Mouse (Mus musculus) olfactory bulb, adult 2 months (tissue): Measurements from ENCODE around the gene Fus. TPM values are rescaled to one million over a fixed set of nuclear protein-coding genes. Genes with fewer than 3 reads are reported as not detected.
A peak's percentile ranks its signal among the peaks of the same experiment; 100 is the strongest.

Experiments used
- H3K27ac ChIP-seq: fragments of 200-500 bp; 2 replicates; pipeline ENCODE4 v1.5.1; 2012; ENCODE audit warnings: low read depth, low read length; ENCODE audit not compliant: insufficient read depth
- H3K4me1 ChIP-seq: fragments of 200-500 bp; 2 replicates; pipeline ENCODE4 v1.6.1; 2012; ENCODE audit warnings: low read length; ENCODE audit not compliant: control insufficient read depth, insufficient read depth
- H3K4me3 ChIP-seq: fragments of 200-500 bp; 2 replicates; pipeline ENCODE4 v1.5.1; 2012; ENCODE audit warnings: mild to moderate bottlenecking, low read depth, low read length, moderate library complexity; ENCODE audit not compliant: insufficient read depth
- CTCF ChIP-seq: fragments of 200-500 bp; IDR thresholded peaks from 2 replicates; pipeline ENCODE4 v1.5.1; 2012; ENCODE audit warnings: low read depth, mild to moderate bottlenecking, low read length, moderate library complexity; ENCODE audit not compliant: insufficient read depth
- POLR2A ChIP-seq: fragments of 200-500 bp; IDR thresholded peaks from 2 replicates; pipeline ENCODE4 v1.6.1; 2012; ENCODE audit warnings: mild to moderate bottlenecking, low read depth, low read length, moderate library complexity; ENCODE audit not compliant: insufficient read depth
- WGBS: fragments of 180-500 bp; shearing (Covaris S2); methylation state at CpG from one replicate; pipeline ENCODE4 v1.1.7; 2018; 5-methylcytosine and 5-hydroxymethylcytosine counted together
- polyA plus RNA-seq: library from polyadenylated mRNA; stranded (reverse); fragments of >200 nt; gene quantifications from 2 replicates; pipeline ENCODE4 v1.2.4, GENCODE M21; 2012; ENCODE audit warnings: low replicate concordance; ENCODE audit not compliant: missing spikeins, insufficient read depth, insufficient read length

The Fus gene
- polyA plus RNA-seq, 1 experiment, result 1,678 TPM

DNA sequence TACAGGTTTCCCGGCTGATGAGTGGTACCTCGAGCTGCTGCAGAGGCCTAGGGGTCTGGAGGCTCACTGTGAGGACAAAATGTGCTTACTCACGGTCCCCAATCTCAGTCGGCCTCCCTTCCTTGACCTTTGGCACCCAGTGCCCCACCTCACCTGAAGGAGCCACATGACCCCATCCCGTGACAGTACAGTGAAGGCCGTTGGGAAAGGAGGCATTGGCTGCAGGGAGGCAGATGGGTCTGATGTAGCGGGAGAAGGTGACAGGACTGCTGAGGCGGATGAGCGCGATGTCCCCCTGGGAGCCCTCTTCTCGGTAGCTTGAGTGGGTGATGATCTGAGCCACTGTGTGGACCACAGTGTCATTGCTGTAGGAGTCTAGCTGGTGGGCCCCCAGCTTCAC is 40.4 kb upstream of the Fus start:
- Histone ChIP-seq H3K4me3 (no peak overlapping the region), H3K4me1 (peaks cover 5% of the 10 kb centered on the region; the same call in 1 of the 2 replicates), H3K27ac (no peak overlapping the region)
- TF ChIP-seq CTCF (no peak), POLR2A (no peak)
- WGBS, result 86% methylated on average over 11 of the region's 11 CpGs

DNA sequence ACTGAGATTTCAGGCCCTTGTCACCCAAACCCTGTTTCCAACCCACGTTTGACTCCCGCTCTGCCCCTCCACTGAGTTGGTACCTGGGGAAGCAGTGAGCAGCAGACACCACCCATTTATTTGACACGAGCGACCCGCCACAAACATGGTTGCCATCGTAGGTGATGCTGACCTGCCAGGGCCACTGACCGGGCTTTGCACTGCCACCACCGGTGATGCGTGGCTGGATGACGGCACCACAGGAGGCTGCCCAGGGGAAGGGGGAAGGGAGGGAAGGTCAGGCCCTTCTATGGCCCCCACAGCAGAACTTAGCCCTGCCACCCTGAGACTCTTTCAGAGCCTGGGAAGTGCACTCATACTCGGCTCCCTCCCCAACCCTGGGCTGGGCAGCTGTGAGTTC is 39.5 kb upstream of the Fus start:
- H3K4me1 ChIP-seq, result peaks cover 12% of the 10 kb centered on the region
- H3K27ac ChIP-seq, result no peak overlapping the region
- TF ChIP-seq POLR2A, result no peak
- TF ChIP-seq CTCF, result no peak
- H3K4me3 ChIP-seq, result no peak overlapping the region
- WGBS, result 85% methylated on average over 11 of the region's 11 CpGs

DNA sequence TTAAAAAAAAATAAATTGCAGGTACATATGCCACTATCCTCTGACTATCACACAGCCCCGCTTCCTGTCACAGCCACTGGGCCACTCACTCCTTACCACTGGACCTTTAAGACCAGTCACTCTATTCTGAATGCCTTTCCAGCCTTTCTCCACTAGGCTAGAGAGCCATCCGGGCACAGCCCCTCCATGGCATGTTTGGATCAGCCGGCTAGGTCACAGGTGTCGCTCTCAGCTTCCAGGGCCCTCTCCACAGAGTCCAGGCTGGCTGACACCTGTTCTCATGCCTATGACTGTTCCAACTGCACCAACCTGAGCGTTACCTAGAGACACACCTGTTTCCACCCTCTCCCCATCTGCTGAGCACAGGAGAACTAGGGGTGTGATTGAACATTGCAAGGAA is 38.7 kb upstream of the Fus start:
- Histone ChIP-seq H3K4me3 (no peak overlapping the region), H3K27ac (no peak overlapping the region), H3K4me1 (peaks cover 14% of the 10 kb centered on the region)
- 62% methylated on average over 5 of the region's 5 CpGs for WGBS
- TF ChIP-seq POLR2A, result no peak
- TF ChIP-seq CTCF, result no peak

DNA sequence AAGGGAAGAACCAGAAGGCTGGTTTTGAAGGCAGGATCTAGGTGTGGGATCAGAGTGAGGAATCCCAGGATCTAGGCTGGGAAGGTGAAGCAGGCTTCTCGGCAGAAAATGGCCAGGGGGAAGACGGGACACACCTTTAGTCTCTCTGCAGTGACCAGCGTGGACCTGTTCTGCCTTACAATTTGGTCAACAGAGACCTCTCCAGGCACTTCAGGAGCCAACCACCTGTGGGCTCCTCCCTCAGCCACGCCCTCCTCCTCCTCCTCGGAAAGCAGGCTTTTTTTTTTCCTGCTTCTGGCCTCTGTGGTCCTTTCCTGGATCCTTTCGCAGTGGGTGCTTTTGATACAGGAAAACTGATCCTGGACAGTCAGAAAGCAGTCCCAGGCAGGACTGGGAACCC is 37.3 kb upstream of the Fus start, which contains the start of gene Prss8:
TSS of gene Prss8 (minus strand) at position 182 of the 400 bp plus-strand sequence.
- H3K27ac ChIP-seq, result no peak within 1 kb of the TSS
- no peak for TF ChIP-seq POLR2A
- H3K4me3 ChIP-seq, result no peak within 1 kb of the TSS
- 34% methylated on average over 6 of the region's 6 CpGs for WGBS
- peaks cover 14% of the 10 kb centered on the region for H3K4me1 ChIP-seq

DNA sequence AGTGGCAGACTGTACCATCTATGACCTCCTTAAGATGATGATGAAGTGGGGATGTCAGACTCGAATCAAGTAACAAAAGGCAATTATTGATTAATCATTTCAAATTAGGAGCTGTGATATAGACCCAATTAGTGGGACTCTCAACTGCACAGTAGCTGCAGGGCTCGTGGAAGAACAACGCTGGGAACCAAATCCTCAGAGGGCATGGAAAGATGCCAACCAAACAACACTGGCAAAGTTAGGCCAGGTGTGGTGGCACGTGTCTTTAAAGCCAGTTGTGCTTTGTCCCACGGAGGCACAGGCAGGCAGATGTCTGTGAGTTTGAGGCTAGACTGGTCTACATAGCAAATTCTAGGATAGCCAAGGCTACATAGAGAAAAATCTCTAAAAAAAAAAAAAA is 36.6 kb upstream of the Fus start:
- Histone ChIP-seq H3K4me3 (no peak overlapping the region), H3K27ac (no peak overlapping the region), H3K4me1 (peaks cover 14% of the 10 kb centered on the region)
- 76% methylated on average over 5 of the region's 5 CpGs for WGBS
- TF ChIP-seq CTCF (no peak), POLR2A (no peak)

DNA sequence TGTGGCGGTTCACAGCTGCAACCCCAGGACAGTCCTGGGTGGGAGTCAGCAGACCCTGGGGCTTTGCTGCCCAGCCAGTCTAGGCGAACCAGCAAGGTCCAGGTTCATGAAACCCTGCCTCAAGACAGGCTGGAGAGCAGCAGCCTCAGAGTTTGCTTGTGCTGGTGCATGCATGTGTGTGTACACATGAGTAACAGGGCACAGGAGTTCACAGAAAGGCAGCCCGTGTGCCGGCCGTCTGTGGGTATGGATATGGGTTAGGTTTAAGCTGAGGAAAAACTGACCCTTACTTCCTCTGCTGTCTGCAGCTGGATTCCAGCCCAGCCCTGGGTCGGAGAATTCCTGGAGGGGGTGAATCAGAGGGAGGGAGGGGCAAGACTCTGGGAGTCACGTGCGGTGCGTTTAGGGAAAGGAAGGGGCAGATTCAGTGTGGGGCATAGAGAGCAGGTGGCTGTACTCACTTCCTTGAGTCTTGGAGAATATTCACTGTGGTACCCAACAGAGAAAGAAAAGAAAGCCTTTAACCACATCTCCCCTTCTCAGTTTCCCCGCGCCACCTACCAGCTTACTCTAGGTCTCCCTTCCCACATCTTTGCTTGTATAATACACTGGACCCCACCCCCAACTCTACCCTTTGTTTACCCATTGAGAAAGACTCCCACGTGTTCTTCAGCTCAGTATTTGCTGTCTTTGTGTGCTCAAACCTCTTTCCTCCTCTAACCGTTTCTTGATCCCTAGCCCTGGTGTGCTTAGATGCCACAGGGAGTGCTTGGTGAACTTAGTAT is 35.7 kb upstream of the Fus start:
- TF ChIP-seq POLR2A (no peak), CTCF (no peak)
- peaks cover 21% of the 10 kb centered on the region for H3K4me1 ChIP-seq
- no peak overlapping the region for H3K27ac ChIP-seq
- no peak overlapping the region for H3K4me3 ChIP-seq
- 35% methylated on average over 13 of the region's 13 CpGs for WGBS

DNA sequence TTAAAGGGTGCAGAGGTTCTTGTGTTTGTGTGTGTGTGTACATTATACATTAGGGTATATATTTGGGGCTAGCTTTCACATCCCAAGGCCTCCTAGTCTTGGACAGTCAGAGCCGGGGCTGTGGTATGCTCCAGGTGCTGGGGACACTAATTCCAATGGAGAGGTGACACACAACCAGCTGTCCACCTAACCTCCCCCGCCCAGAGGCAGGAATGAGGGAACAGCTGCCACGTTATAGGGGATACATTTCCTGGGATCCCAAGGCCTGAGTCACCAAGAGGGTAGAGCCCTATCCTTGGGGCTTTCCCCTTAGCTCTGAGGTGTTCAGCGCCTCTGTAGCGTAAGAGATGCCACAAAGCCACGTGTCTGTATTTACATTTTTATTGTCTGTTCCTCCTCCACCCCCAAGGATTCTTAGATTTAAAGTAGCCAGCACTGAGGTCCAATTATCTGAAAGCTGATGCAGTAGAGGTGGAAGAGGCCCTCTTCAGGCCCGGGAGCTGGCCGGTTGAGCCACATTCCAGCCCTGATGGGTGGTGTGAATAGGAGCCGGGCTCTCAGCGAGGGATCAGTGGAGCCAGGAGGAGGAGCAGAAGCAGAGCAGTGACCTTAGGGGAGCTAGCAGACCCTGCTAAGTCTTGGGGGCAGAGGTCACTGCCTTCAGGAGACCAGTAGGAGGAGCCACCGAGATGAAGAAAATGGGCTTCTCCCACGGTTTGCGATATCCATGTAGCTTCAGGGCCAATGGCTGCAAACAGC is 34.8 kb upstream of the Fus start:
- Histone ChIP-seq H3K4me1 (peaks cover 22% of the 10 kb centered on the region), H3K4me3 (no peak overlapping the region), H3K27ac (no peak overlapping the region)
- 45% methylated on average over 13 of the region's 13 CpGs for WGBS
- TF ChIP-seq CTCF (no peak), POLR2A (no peak)

DNA sequence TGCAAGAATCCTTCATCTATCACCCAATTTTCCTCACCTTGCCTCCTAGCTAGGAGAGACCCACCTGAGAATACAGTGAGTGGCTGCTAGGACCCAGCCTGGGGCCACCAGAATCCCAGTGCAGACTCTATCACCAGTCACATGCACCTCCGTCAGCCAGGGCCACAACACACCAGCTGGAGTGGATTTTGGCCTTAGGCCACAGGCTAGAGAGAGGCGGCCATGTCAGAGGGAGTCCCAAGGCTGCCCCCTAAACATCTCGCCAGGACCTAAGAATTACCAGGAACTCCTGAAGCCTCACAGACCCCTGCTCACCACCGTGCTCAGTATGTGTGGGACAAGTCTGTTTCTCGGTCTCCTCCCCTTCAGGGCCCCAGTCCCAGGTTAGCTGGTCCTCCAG is 33.2 kb upstream of the Fus start:
- Histone ChIP-seq H3K27ac (no peak overlapping the region), H3K4me1 (peaks cover 22% of the 10 kb centered on the region), H3K4me3 (no peak overlapping the region)
- TF ChIP-seq POLR2A (no peak), CTCF (no peak)
- 85% methylated on average over 5 of the region's 5 CpGs for WGBS

DNA sequence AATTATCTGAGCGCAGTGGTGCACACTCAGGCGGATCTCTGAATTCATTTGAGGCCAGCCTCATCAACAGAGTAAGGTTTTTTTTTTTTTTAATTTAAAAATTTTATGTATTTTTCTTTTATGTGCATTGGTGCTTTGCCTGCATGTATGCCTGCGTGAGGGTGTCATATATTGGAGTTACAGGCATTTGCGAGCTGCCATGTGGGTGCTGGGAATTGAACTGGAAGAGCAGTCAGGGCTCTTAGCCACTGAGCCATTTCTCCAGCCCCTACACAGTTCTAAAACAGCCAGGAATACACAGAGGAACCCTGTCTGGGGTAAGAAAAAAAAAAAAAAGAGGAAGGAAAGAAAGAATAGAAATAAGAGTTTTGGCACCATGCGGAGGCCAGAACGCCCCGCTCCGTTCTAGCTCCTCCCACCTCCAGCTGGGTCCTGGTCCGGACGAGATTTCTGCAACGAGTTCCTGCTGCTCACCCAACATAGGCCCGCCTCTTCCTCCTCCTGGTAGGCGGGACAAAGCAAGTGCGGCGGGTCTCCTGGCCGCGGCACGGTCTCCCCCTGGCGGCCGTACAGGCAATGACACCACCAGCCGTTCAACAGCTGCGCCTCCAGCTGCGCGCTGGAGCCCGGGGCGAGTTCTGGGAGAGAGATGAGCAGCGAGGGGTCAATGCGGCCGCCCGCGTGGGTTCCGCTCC is 32.1 kb upstream of the Fus start:
- 5% methylated on average over 32 of the region's 32 CpGs for WGBS
- Histone ChIP-seq H3K4me3 (peak overlapping the region; percentile 73), H3K27ac (peak overlapping the region; percentile 7; the same call in 1 of the 2 replicates), H3K4me1 (peaks cover 22% of the 10 kb centered on the region)
- TF ChIP-seq POLR2A (peak; percentile 70), CTCF (peak; percentile 95)
